Mouse (Mus musculus) MEL (cell line): Measurements from ENCODE around the gene Porcn.

ENCODE experiments used
- CTCF ChIP-seq, 3 experiments: IDR thresholded peaks in 2 of 3; conservative IDR thresholded peaks in 1 of 3; 2 replicates each; pipeline ENCODE4 v1.5.1; 2011 to 2012; ENCODE audit warnings: low read length in 3 of 3, low read depth in 2 of 3, mild to moderate bottlenecking in 2 of 3, improper control_type of control experiment in 1 of 3, inconsistent platforms in 1 of 3, mixed read lengths in 1 of 3, moderate library complexity in 1 of 3; ENCODE audit not compliant: control insufficient read depth in 1 of 3, insufficient read depth in 1 of 3, poor library complexity in 1 of 3, severe bottlenecking in 1 of 3
- EP300 ChIP-seq, 2 experiments: IDR thresholded peaks; 2 replicates each; pipeline ENCODE4 v1.6.1; 2011; ENCODE audit warnings: improper control_type of control experiment in 2 of 2, low read length in 2 of 2, low read depth in 1 of 2, mild to moderate bottlenecking in 1 of 2
- GABPA ChIP-seq: IDR thresholded peaks from 2 replicates; pipeline ENCODE4 v1.6.1; 2012; ENCODE audit warnings: low read depth, mild to moderate bottlenecking, inconsistent platforms, low read length, improper control_type of control experiment, moderate library complexity
- MAFK ChIP-seq: IDR thresholded peaks from 2 replicates; pipeline ENCODE4 v1.6.1; 2011; ENCODE audit warnings: low read depth, mild to moderate bottlenecking, low read length, improper control_type of control experiment, borderline replicate concordance
- MXI1 ChIP-seq: IDR thresholded peaks from 2 replicates; pipeline ENCODE4 v1.6.1; 2011; ENCODE audit warnings: mild to moderate bottlenecking, low read depth, low read length, improper control_type of control experiment
- POLR2A ChIP-seq, 2 experiments: IDR thresholded peaks; 2 replicates each; pipeline ENCODE4 v1.6.1; 2011 to 2012; ENCODE audit warnings: low read length in 2 of 2, mild to moderate bottlenecking in 2 of 2, control low read depth in 1 of 2, improper control_type of control experiment in 1 of 2, low read depth in 1 of 2, moderate library complexity in 1 of 2; ENCODE audit not compliant: control insufficient read depth in 1 of 2, insufficient read depth in 1 of 2, poor library complexity in 1 of 2
- TCF12 ChIP-seq: IDR thresholded peaks from 2 replicates; pipeline ENCODE4 v1.6.1; 2014; ENCODE audit warnings: low read depth, mild to moderate bottlenecking, inconsistent platforms, low read length, improper control_type of control experiment, moderate library complexity
- ZC3H11A ChIP-seq: IDR thresholded peaks from 2 replicates; pipeline ENCODE4 v1.6.1; 2012; ENCODE audit warnings: low read depth, mild to moderate bottlenecking, inconsistent platforms, low read length, improper control_type of control experiment

DNA sequence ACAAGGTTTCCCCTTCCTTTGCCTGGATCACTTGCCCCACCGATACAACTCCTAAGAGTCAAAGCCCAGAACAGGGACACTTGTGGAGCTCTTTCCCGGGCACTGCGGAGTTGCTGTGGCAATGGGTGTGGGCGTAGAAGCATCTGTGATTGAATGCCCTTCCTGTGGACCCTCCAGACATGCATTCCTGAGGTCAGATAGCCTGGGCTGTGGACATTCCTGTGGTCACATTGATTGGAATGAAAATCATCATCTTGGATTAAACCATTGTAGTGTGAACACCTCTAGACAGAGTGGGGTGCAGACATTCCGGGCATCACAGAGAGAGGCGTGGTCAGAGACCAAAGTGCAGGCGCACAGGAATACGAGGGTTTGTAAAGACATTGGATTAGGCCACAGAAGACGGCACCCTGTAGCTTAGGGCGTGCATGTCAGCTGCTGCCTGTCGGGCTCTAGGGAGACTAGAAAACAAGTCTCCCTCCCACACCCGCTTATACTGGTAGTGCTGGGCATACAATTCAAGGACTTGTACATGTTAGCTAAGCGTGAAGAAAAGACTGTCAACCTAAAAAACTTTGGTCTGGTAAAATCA, 32.6 kb upstream of the Porcn start:
- TF ChIP-seq CTCF (IDR thresholded peaks at IDR 0.05 in 2 of 3, conservative IDR thresholded peaks at IDR 0.05 in 1 of 3; ENCODE audit: control insufficient read depth in 1 of 3, insufficient read depth in 1 of 3, low read depth in 2 of 3, low read length in 3 of 3, poor library complexity in 1 of 3, severe bottlenecking in 1 of 3) (no peak), POLR2A (IDR thresholded peaks at IDR 0.05; ENCODE audit: control insufficient read depth in 1 of 2, insufficient read depth in 1 of 2, low read depth in 1 of 2, low read length in 2 of 2, poor library complexity in 1 of 2) (no peak), GABPA (no peak), MXI1 (no peak), EP300 (IDR thresholded peaks at IDR 0.05; ENCODE audit: low read depth in 1 of 2, low read length in 2 of 2) (no peak), MAFK (no peak), ZC3H11A (no peak), TCF12 (no peak)
